ENCODE assay signal across 20 mouse cellular contexts in the genomic region with DNA sequence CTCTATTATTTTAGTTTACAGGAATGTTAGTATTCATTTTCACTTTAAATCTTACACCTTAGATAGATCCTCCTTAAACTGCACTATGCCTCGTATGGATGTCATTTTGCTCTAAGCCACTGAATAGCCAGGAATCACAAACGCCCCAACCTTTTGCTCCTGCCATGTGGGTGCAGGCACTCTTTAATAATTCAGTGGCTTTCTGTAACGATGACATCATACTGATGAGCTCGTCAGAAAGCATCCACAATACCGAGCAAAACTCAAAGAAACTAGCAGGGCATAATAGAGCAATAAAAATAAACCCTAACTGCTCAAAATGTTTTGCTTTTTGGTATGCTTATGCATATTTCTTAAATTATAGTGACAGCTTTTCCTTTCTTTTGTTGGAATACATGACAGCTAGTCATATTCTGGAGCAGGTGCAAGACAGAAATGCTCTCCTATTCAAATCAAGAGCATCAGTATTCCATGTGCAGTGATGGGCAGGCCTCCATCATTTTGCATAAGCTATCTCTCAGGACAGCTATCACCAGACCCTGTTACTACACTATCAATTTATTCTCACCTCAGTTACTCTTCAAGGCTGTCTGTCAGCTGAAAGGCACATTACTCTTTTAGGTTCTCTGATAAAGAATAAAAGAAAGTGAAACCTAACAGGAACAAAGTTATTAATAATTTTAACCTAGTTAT. TPM values are rescaled to one million over a fixed set of nuclear protein-coding genes. Genes with fewer than 3 reads are reported as not detected.
DNase-seq lines count a peak whose midpoint lies in the region; ATAC-seq and TF ChIP-seq lines count a peak whose summit lies in the region.
"Had no signal": no experiment of that assay in that cellular context is flagged by ENCODE, and none has a peak within 500 bp of the region (broad histone marks: within the 10 kb centered on the region; RNA-seq: fewer than 3 reads in every experiment).

No protein-coding gene starts in this region.

- no peak for TF ChIP-seq POLR2A in brain, embryonic 14.5 days (IDR thresholded peaks at IDR 0.05; ENCODE audit: borderline replicate concordance, extremely low read depth, insufficient read depth, insufficient read length, poor library complexity, severe bottlenecking)
- no peak for TF ChIP-seq POLR2A in myocyte (IDR thresholded peaks at IDR 0.05; ENCODE audit: insufficient read length, low read depth)

- H3K79me2 ChIP-seq in myocyte (ENCODE audit: control insufficient read depth, insufficient read depth) = no peaks in the 10 kb centered on the region

- no peaks in the 10 kb centered on the region for H3K9me3 ChIP-seq in forebrain, embryonic 12.5 days
- H3K9me3 ChIP-seq in forebrain, embryonic 10.5 days = no peaks in the 10 kb centered on the region
- H3K9me3 ChIP-seq in hindbrain, embryonic 16.5 days (ENCODE audit: control insufficient read depth, low read length) = no peaks in the 10 kb centered on the region
- no peaks in the 10 kb centered on the region for H3K9me3 ChIP-seq in liver, postnatal 0 days (ENCODE audit: low read length)
- H3K9me3 ChIP-seq: heart, embryonic 10.5 days; liver, embryonic 13.5 days had no signal

- no peak overlapping the region for H3K9ac ChIP-seq in forebrain, embryonic 12.5 days
- no peak overlapping the region for H3K9ac ChIP-seq in hindbrain, embryonic 16.5 days (ENCODE audit: low read depth, low read length)
- no peak overlapping the region for H3K9ac ChIP-seq in liver, postnatal 0 days (replicated peaks)
- H3K9ac ChIP-seq: liver, embryonic 13.5 days had no signal

- peak; percentile 67; the same call in 1 of the 2 replicates for ATAC-seq in forebrain, embryonic 12.5 days (ENCODE audit: low FRiP score)
- peak; percentile 73 for ATAC-seq in hindbrain, embryonic 16.5 days
- ATAC-seq in liver, postnatal 0 days = no peak
- ATAC-seq: lung, postnatal 0 days; Patski had no signal

- H3K4me3 ChIP-seq in forebrain, embryonic 12.5 days (replicated peaks) = no peak overlapping the region
- H3K4me3 ChIP-seq in forebrain, embryonic 10.5 days = no peak overlapping the region
- H3K4me3 ChIP-seq in hindbrain, embryonic 16.5 days (ENCODE audit: low read length) = no peak overlapping the region
- H3K4me3 ChIP-seq in myocyte = no peak overlapping the region
- H3K4me3 ChIP-seq in liver, postnatal 0 days (ENCODE audit: low read depth, low read length) = no peak overlapping the region
- H3K4me3 ChIP-seq: heart, embryonic 10.5 days; liver, embryonic 13.5 days had no signal

- no peak overlapping the region for H3ac ChIP-seq in myocyte (ENCODE audit: control insufficient read depth, insufficient read length)

- no peaks in the 10 kb centered on the region for H3K27me3 ChIP-seq in forebrain, embryonic 12.5 days
- H3K27me3 ChIP-seq in forebrain, embryonic 10.5 days (ENCODE audit: poor library complexity, severe bottlenecking) = no peaks in the 10 kb centered on the region
- no peaks in the 10 kb centered on the region for H3K27me3 ChIP-seq in hindbrain, embryonic 16.5 days (replicated peaks; ENCODE audit: control insufficient read depth, insufficient read depth, low read length)
- H3K27me3 ChIP-seq in myocyte (ENCODE audit: control insufficient read depth, insufficient read depth, insufficient read length) = no peaks in the 10 kb centered on the region
- H3K27me3 ChIP-seq in liver, postnatal 0 days (ENCODE audit: insufficient read depth, low read length) = no peaks in the 10 kb centered on the region
- H3K27me3 ChIP-seq: liver, embryonic 13.5 days; Patski had no signal

- 44% methylated on average over 5 of the region's 5 CpGs for WGBS in forebrain, embryonic 12.5 days
- 86% methylated on average over 5 of the region's 5 CpGs for WGBS in forebrain, embryonic 10.5 days
- 39% methylated on average over 5 of the region's 5 CpGs for WGBS in hindbrain, embryonic 16.5 days
- 64% methylated on average over 5 of the region's 5 CpGs for WGBS in liver, postnatal 0 days (ENCODE audit: insufficient replicate concordance)

- no peak for TF ChIP-seq CTCF in brain, embryonic 14.5 days (IDR thresholded peaks at IDR 0.05; ENCODE audit: borderline replicate concordance, extremely low read depth, insufficient read depth, insufficient read length)
- no peak for TF ChIP-seq CTCF in liver, postnatal 0 days (IDR thresholded peaks at IDR 0.05; ENCODE audit: low read depth)

- no peak overlapping the region for H3K4me2 ChIP-seq in forebrain, embryonic 12.5 days
- H3K4me2 ChIP-seq in hindbrain, embryonic 16.5 days (ENCODE audit: low read length) = no peak overlapping the region
- peak overlapping the region; percentile 13 for H3K4me2 ChIP-seq in myocyte (ENCODE audit: low read depth)
- no peak overlapping the region for H3K4me2 ChIP-seq in liver, postnatal 0 days (ENCODE audit: low read depth, low read length)
- H3K4me2 ChIP-seq: liver, embryonic 13.5 days had no signal

- H3K36me3 ChIP-seq in forebrain, embryonic 12.5 days (replicated peaks) = no peaks in the 10 kb centered on the region
- no peaks in the 10 kb centered on the region for H3K36me3 ChIP-seq in forebrain, embryonic 10.5 days (replicated peaks)
- H3K36me3 ChIP-seq in hindbrain, embryonic 16.5 days (ENCODE audit: control insufficient read depth, insufficient read depth, low read length) = no peaks in the 10 kb centered on the region
- H3K36me3 ChIP-seq in myocyte (ENCODE audit: control insufficient read depth, insufficient read depth) = no peaks in the 10 kb centered on the region
- H3K36me3 ChIP-seq in liver, postnatal 0 days (replicated peaks; ENCODE audit: insufficient read depth, low read length) = no peaks in the 10 kb centered on the region
- H3K36me3 ChIP-seq: heart, embryonic 10.5 days; liver, embryonic 13.5 days had no signal

- H3K4me1 ChIP-seq in forebrain, embryonic 12.5 days = no peaks in the 10 kb centered on the region
- H3K4me1 ChIP-seq in forebrain, embryonic 10.5 days = no peaks in the 10 kb centered on the region
- H3K4me1 ChIP-seq in hindbrain, embryonic 16.5 days (ENCODE audit: control insufficient read depth, insufficient read depth, low read depth, low read length) = no peaks in the 10 kb centered on the region
- no peaks in the 10 kb centered on the region for H3K4me1 ChIP-seq in liver, postnatal 0 days (ENCODE audit: insufficient read depth)
- H3K4me1 ChIP-seq: heart, embryonic 10.5 days; liver, embryonic 13.5 days had no signal

- no peak for TF ChIP-seq EP300 in liver, postnatal 0 days (IDR thresholded peaks at IDR 0.05; ENCODE audit: low read depth)

- DNase-seq in forebrain, embryonic 10.5 days (ENCODE audit: extremely low spot score, low spot score) = no peak
- peak; percentile 56 for DNase-seq in brain, embryonic 14.5 days (ENCODE audit: low read depth)
- no peak for DNase-seq in liver, postnatal 0 days
- DNase-seq in adrenal gland, postnatal 25 days = no peak
- no peak for DNase-seq in urinary bladder, adult 2 months (ENCODE audit: low spot score)
- DNase-seq: cerebellum, adult 11 months; gastrocnemius, postnatal 14 days; heart, postnatal 14 days; kidney, adult 11 months; kidney, postnatal 25 days; liver, embryonic 13.5 days had no signal

- H3K27ac ChIP-seq in forebrain, embryonic 12.5 days = no peak overlapping the region
- H3K27ac ChIP-seq in forebrain, embryonic 10.5 days = no peak overlapping the region
- no peak overlapping the region for H3K27ac ChIP-seq in hindbrain, embryonic 16.5 days (ENCODE audit: low read depth, low read length)
- H3K27ac ChIP-seq in liver, postnatal 0 days (ENCODE audit: low read depth) = no peak overlapping the region
- H3K27ac ChIP-seq: heart, embryonic 10.5 days; liver, embryonic 13.5 days had no signal

TF ChIP-seq in myocyte, 11 proteins besides CTCF, POLR2A, EP300 and RAD21:
- no peak for TF ChIP-seq SRF (IDR thresholded peaks at IDR 0.05; ENCODE audit: control insufficient read depth, insufficient read length, low read depth)
- no peak for TF ChIP-seq POLR2AphosphoS2 (IDR thresholded peaks at IDR 0.05; ENCODE audit: insufficient read length, low read depth)
- TF ChIP-seq REST (IDR thresholded peaks at IDR 0.05; ENCODE audit: insufficient read depth, insufficient read length) = no peak
- TF ChIP-seq CEBPB (IDR thresholded peaks at IDR 0.05; ENCODE audit: insufficient read depth, poor library complexity, severe bottlenecking) = no peak
- no peak for TF ChIP-seq USF1 (IDR thresholded peaks at IDR 0.05; ENCODE audit: low read depth)
- no peak for TF ChIP-seq MYOD1 (IDR thresholded peaks at IDR 0.05; ENCODE audit: control insufficient read depth in 1 of 3, insufficient read length in 2 of 3, low read depth in 2 of 3)
- no peak for TF ChIP-seq TCF12 (IDR thresholded peaks at IDR 0.05; ENCODE audit: insufficient read depth, poor library complexity, severe bottlenecking)
- no peak for TF ChIP-seq MYOG (IDR thresholded peaks at IDR 0.05; ENCODE audit: control insufficient read depth in 1 of 3, insufficient read depth in 1 of 3, insufficient read length in 2 of 3, low read depth in 2 of 3)
- TF ChIP-seq MAX (IDR thresholded peaks at IDR 0.05; ENCODE audit: low read depth) = no peak
- no peak for TF ChIP-seq TCF3 (IDR thresholded peaks at IDR 0.05; ENCODE audit: insufficient read length, low read depth)
- TF ChIP-seq E2F4 (IDR thresholded peaks at IDR 0.05; ENCODE audit: insufficient read depth) = no peak

RNA-seq across cellular contexts. Expression of a gene that starts 11.8 kb away (rescaled TPM):
- 28.2 and 33.0 TPM in 2 replicates for polyA plus RNA-seq in forebrain, embryonic 12.5 days (2016; fragmentation: Nextera tagmentation; extraction: Ambion mirVana)
- polyA plus RNA-seq in forebrain, embryonic 10.5 days (2016; fragmentation: Nextera tagmentation; extraction: Ambion mirVana) = 9.5 and 9.6 TPM in 2 replicates
- polyA plus RNA-seq in brain, embryonic 14.5 days (2012; rRNA removed) = 19.2 and 33.3 TPM in 2 replicates
- polyA plus RNA-seq in hindbrain, embryonic 16.5 days (2015; fragmentation: Nextera tagmentation; extraction: Ambion mirVana) = 44.3 and 47.3 TPM in 2 replicates
- 11.2 TPM for polyA plus RNA-seq in myocyte (2012; fragmentation: generic; extraction: Trizol)
- polyA plus RNA-seq in liver, postnatal 0 days (2015; fragmentation: Nextera tagmentation; extraction: Ambion mirVana) = 1.0 and 1.1 TPM in 2 replicates
- 8.5 and 9.4 TPM in 2 replicates for total RNA-seq in adrenal gland, postnatal 25 days (2021)
- polyA plus RNA-seq in urinary bladder, adult 2 months (2012; rRNA removed) = 6.9 and 8.2 TPM in 2 replicates

RNA-seq across cellular contexts. Expression of a gene that starts 47.1 kb away (rescaled TPM):
- polyA plus RNA-seq in forebrain, embryonic 12.5 days (2016; fragmentation: Nextera tagmentation; extraction: Ambion mirVana) = not detected in 2 replicates
- polyA plus RNA-seq in forebrain, embryonic 10.5 days (2016; fragmentation: Nextera tagmentation; extraction: Ambion mirVana) = not detected in 2 replicates
- 0.39 TPM in 1 of 2 replicates, not detected in the other for polyA plus RNA-seq in brain, embryonic 14.5 days (2012; rRNA removed)
- polyA plus RNA-seq in hindbrain, embryonic 16.5 days (2015; fragmentation: Nextera tagmentation; extraction: Ambion mirVana) = not detected in 2 replicates
- polyA plus RNA-seq in myocyte (2012; fragmentation: generic; extraction: Trizol) = not detected
- polyA plus RNA-seq in liver, postnatal 0 days (2015; fragmentation: Nextera tagmentation; extraction: Ambion mirVana) = not detected in 2 replicates
- not detected in 2 replicates for total RNA-seq in adrenal gland, postnatal 25 days (2021)
- polyA plus RNA-seq in urinary bladder, adult 2 months (2012; rRNA removed) = 0.10 TPM in 1 of 2 replicates, not detected in the other
- total RNA-seq: gastrocnemius, postnatal 14 days; heart, postnatal 14 days; megakaryocyte, adult 5-6 weeks had no signal
- polyA plus RNA-seq: embryonic facial prominence, embryonic 14.5 days; heart, embryonic 10.5 days; limb, embryonic 11.5 days; liver, embryonic 13.5 days; lung, postnatal 0 days; Patski had no signal
